In genomic region chr19:5835054-5835921, GRCm38 (mm10) we compare ENCODE assay signal across 18 mouse cellular contexts. TPM values are rescaled to one million over a fixed set of nuclear protein-coding genes. Genes with fewer than 3 reads are reported as not detected.
DNase-seq lines count a peak whose midpoint lies in the region; ATAC-seq and TF ChIP-seq lines count a peak whose summit lies in the region.
"Had no signal": no experiment of that assay in that cellular context is flagged by ENCODE, and none has a peak within 500 bp of the region (broad histone marks: within the 10 kb centered on the region; RNA-seq: fewer than 3 reads in every experiment).

No protein-coding gene starts in this region.

- intact Hi-C loops in heart, adult 2 months (cut with DNase I) = no loop called here

- whole genome bisulfite sequencing in heart, adult 2 months = 75% methylated on average over 10 of the region's 10 CpGs
- WGBS in liver, postnatal 0 days (ENCODE audit: insufficient replicate concordance) = 86% methylated on average over 10 of the region's 10 CpGs
- 87% methylated on average over 10 of the region's 10 CpGs for whole genome bisulfite sequencing in liver, embryonic 11.5 days
- 77% methylated on average over 10 of the region's 10 CpGs for WGBS in small intestine, adult 2 months
- WGBS in midbrain, embryonic 14.5 days = 90% methylated on average over 10 of the region's 10 CpGs

- peak; percentile 31 to 45 for DNase-seq in heart, adult 2 months
- DNase-seq in heart, postnatal 4 days = no peak
- DNase-seq in liver, postnatal 0 days = no peak
- no peak for DNase-seq in liver, embryonic 11.5 days (ENCODE audit: low spot score)
- DNase-seq in adipocyte (ENCODE audit: low spot score) = peak; percentile 62
- DNase-seq in midbrain, embryonic 14.5 days = no peak
- no peak for DNase-seq in left cerebral cortex, adult 11 months (ENCODE audit: low spot score)
- DNase-seq: cerebellum, adult 11 months; thymus, adult 18-20 months had no signal

- H3K36me3 ChIP-seq in heart, adult 2 months (ENCODE audit: control insufficient read depth, insufficient read depth, low read length) = peaks cover 60% of the 10 kb centered on the region
- H3K36me3 ChIP-seq in liver, postnatal 0 days (replicated peaks; ENCODE audit: insufficient read depth, low read length) = no peaks in the 10 kb centered on the region
- 0 out of 2 replicates have a peak, but pooled peaks cover 2% of the 10 kb centered on the region for H3K36me3 ChIP-seq in liver, embryonic 11.5 days (ENCODE audit: control insufficient read depth, insufficient read depth, low read length)
- no peaks in the 10 kb centered on the region for H3K36me3 ChIP-seq in small intestine, adult 2 months (ENCODE audit: control insufficient read depth, insufficient read depth, low read length)
- H3K36me3 ChIP-seq in midbrain, embryonic 14.5 days (ENCODE audit: control insufficient read depth, insufficient read depth, low read length) = no peaks in the 10 kb centered on the region
- H3K36me3 ChIP-seq: embryonic facial prominence, embryonic 13.5 days; forebrain, embryonic 12.5 days; neural tube, embryonic 15.5 days had no signal

- TF ChIP-seq POLR2A in heart, adult 2 months (IDR thresholded peaks at IDR 0.05; ENCODE audit: insufficient read depth, low read depth, low read length) = 0 out of 2 replicates have a peak, but pooled peaks have one; percentile 35
- no peak for TF ChIP-seq POLR2A in small intestine, adult 2 months (IDR thresholded peaks at IDR 0.05; ENCODE audit: low read depth, low read length)

- H3K27ac ChIP-seq in heart, adult 2 months = peak overlapping the region; percentile 100
- H3K27ac ChIP-seq in liver, postnatal 0 days (ENCODE audit: low read depth) = peak overlapping the region; percentile 12; the same call in 1 of the 2 replicates
- H3K27ac ChIP-seq in liver, embryonic 11.5 days (ENCODE audit: low read depth, low read length) = no peak overlapping the region
- H3K27ac ChIP-seq in small intestine, adult 2 months (ENCODE audit: insufficient read depth, low read depth, low read length) = 0 out of 2 replicates have a peak overlapping the region, but pooled peaks have one; percentile 0
- H3K27ac ChIP-seq in midbrain, embryonic 14.5 days (replicated peaks; ENCODE audit: low read depth, low read length) = no peak overlapping the region
- H3K27ac ChIP-seq: embryonic facial prominence, embryonic 13.5 days; forebrain, embryonic 12.5 days; left cerebral cortex, adult 2 months; liver, embryonic 14.5 days; neural tube, embryonic 15.5 days had no signal

- no peaks in the 10 kb centered on the region for H3K27me3 ChIP-seq in heart, adult 2 months (ENCODE audit: control insufficient read depth, insufficient read depth, low read length)
- H3K27me3 ChIP-seq in liver, postnatal 0 days (ENCODE audit: insufficient read depth, low read length) = no peaks in the 10 kb centered on the region
- H3K27me3 ChIP-seq in liver, embryonic 11.5 days (replicated peaks; ENCODE audit: control insufficient read depth, insufficient read depth, low read length) = no peaks in the 10 kb centered on the region
- H3K27me3 ChIP-seq in small intestine, adult 2 months (ENCODE audit: control insufficient read depth, insufficient read depth, low read length) = no peaks in the 10 kb centered on the region
- no peaks in the 10 kb centered on the region for H3K27me3 ChIP-seq in midbrain, embryonic 14.5 days (ENCODE audit: control insufficient read depth, insufficient read depth, low read length)
- H3K27me3 ChIP-seq: embryonic facial prominence, embryonic 13.5 days; forebrain, embryonic 12.5 days; neural tube, embryonic 15.5 days; Patski had no signal

- ATAC-seq in liver, postnatal 0 days = no peak
- ATAC-seq in liver, embryonic 11.5 days (replicated peaks; ENCODE audit: low FRiP score) = no peak
- ATAC-seq in midbrain, embryonic 14.5 days (ENCODE audit: low FRiP score, low TSS enrichment) = no peak
- ATAC-seq: CD4-positive, CD25-positive, alpha-beta regulatory T cell, adult 4 months; hindbrain, embryonic 16.5 days; Patski had no signal

- no peaks in the 10 kb centered on the region for H3K9me3 ChIP-seq in liver, postnatal 0 days (ENCODE audit: low read length)
- no peaks in the 10 kb centered on the region for H3K9me3 ChIP-seq in liver, embryonic 11.5 days (ENCODE audit: control insufficient read depth, low read length)
- H3K9me3 ChIP-seq in midbrain, embryonic 14.5 days (ENCODE audit: control insufficient read depth, low read length) = no peaks in the 10 kb centered on the region
- H3K9me3 ChIP-seq: embryonic facial prominence, embryonic 13.5 days; neural tube, embryonic 15.5 days had no signal

- no peak overlapping the region for H3K4me3 ChIP-seq in heart, adult 2 months
- no peak overlapping the region for H3K4me3 ChIP-seq in liver, postnatal 0 days (ENCODE audit: low read depth, low read length)
- no peak overlapping the region for H3K4me3 ChIP-seq in liver, embryonic 11.5 days (ENCODE audit: low read depth, low read length)
- no peak overlapping the region for H3K4me3 ChIP-seq in small intestine, adult 2 months (ENCODE audit: low read depth, low read length)
- H3K4me3 ChIP-seq in midbrain, embryonic 14.5 days (replicated peaks; ENCODE audit: low read depth, low read length) = no peak overlapping the region
- H3K4me3 ChIP-seq: embryonic facial prominence, embryonic 13.5 days; forebrain, embryonic 12.5 days; left cerebral cortex, adult 2 months; neural tube, embryonic 15.5 days had no signal

- H3K79me2 ChIP-seq in heart, adult 2 months (replicated peaks; ENCODE audit: control insufficient read depth, insufficient read depth, low read length) = peaks cover 2% of the 10 kb centered on the region; the same call in 1 of the 2 replicates

- H3K4me1 ChIP-seq in heart, adult 2 months (ENCODE audit: control insufficient read depth, insufficient read depth, low read length) = peaks cover 41% of the 10 kb centered on the region
- H3K4me1 ChIP-seq in liver, postnatal 0 days (ENCODE audit: insufficient read depth) = peaks cover 22% of the 10 kb centered on the region
- H3K4me1 ChIP-seq in liver, embryonic 11.5 days (replicated peaks; ENCODE audit: control insufficient read depth, insufficient read depth, low read length) = peaks cover 7% of the 10 kb centered on the region
- H3K4me1 ChIP-seq in small intestine, adult 2 months (ENCODE audit: control insufficient read depth, insufficient read depth, insufficient read length, low read length) = peaks cover 40% of the 10 kb centered on the region
- no peaks in the 10 kb centered on the region for H3K4me1 ChIP-seq in midbrain, embryonic 14.5 days (ENCODE audit: control insufficient read depth, insufficient read depth, low read length)
- H3K4me1 ChIP-seq: neural tube, embryonic 15.5 days had no signal

- no peak overlapping the region for H3K4me2 ChIP-seq in liver, postnatal 0 days (ENCODE audit: low read depth, low read length)
- H3K4me2 ChIP-seq in liver, embryonic 11.5 days = no peak overlapping the region
- H3K4me2 ChIP-seq in midbrain, embryonic 14.5 days (ENCODE audit: low read length) = no peak overlapping the region
- H3K4me2 ChIP-seq: embryonic facial prominence, embryonic 13.5 days; forebrain, embryonic 12.5 days; neural tube, embryonic 15.5 days had no signal

- TF ChIP-seq EP300 in heart, adult 2 months (IDR thresholded peaks at IDR 0.05; ENCODE audit: insufficient read depth, low read depth, low read length) = no peak
- no peak for TF ChIP-seq EP300 in liver, postnatal 0 days (IDR thresholded peaks at IDR 0.05; ENCODE audit: low read depth)

- TF ChIP-seq CTCF in heart, adult 2 months (IDR thresholded peaks at IDR 0.05) = no peak
- no peak for TF ChIP-seq CTCF in liver, postnatal 0 days (IDR thresholded peaks at IDR 0.05; ENCODE audit: low read depth)
- TF ChIP-seq CTCF in small intestine, adult 2 months (IDR thresholded peaks at IDR 0.05; ENCODE audit: extremely low read depth, insufficient read length, insufficient replicate concordance, low read depth, low read length) = no peak

- no peak overlapping the region for H3K9ac ChIP-seq in heart, adult 2 months (ENCODE audit: low read depth, low read length)
- H3K9ac ChIP-seq in liver, postnatal 0 days (replicated peaks) = no peak overlapping the region
- H3K9ac ChIP-seq in liver, embryonic 11.5 days (ENCODE audit: low read depth, low read length) = no peak overlapping the region
- H3K9ac ChIP-seq in midbrain, embryonic 14.5 days (replicated peaks; ENCODE audit: low read length) = no peak overlapping the region
- H3K9ac ChIP-seq: embryonic facial prominence, embryonic 13.5 days; forebrain, embryonic 12.5 days; liver, embryonic 14.5 days; neural tube, embryonic 15.5 days had no signal

RNA-seq across cellular contexts. Expression of gene Frmd8, which starts 39.8 kb away (rescaled TPM):
- 1 to 10 TPM; 7.7 to 8.4 TPM for total RNA-seq in heart, adult 2 months (2021)
- 7.0 and 9.3 TPM in 2 replicates for polyA plus RNA-seq in heart, adult 2 months (2012; rRNA removed)
- total RNA-seq in heart, postnatal 4 days (2021) = 10 to 100 TPM; 18.6 to 20.9 TPM
- polyA plus RNA-seq in liver, postnatal 0 days (2015; fragmentation: Nextera tagmentation; extraction: Ambion mirVana) = 8.5 and 9.0 TPM in 2 replicates
- polyA plus RNA-seq in liver, embryonic 11.5 days (2014; fragmentation: Nextera tagmentation; extraction: Ambion mirVana) = 26.8 and 27.9 TPM in 2 replicates
- polyA plus RNA-seq in small intestine, adult 2 months (2012; rRNA removed) = 32.1 and 62.1 TPM in 2 replicates
- polyA plus RNA-seq in midbrain, embryonic 14.5 days (2014; fragmentation: Nextera tagmentation; extraction: Ambion mirVana) = 8.3 and 12.2 TPM in 2 replicates

RNA-seq across cellular contexts. Expression of gene Slc25a45, which starts 42.3 kb away (rescaled TPM):
- 1 to 10 TPM; 2.8 TPM for total RNA-seq in heart, adult 2 months (2021)
- 7.9 and 8.2 TPM in 2 replicates for polyA plus RNA-seq in heart, adult 2 months (2012; rRNA removed)
- total RNA-seq in heart, postnatal 4 days (2021) = 1 to 10 TPM; 5.4 to 6.2 TPM
- 8.4 and 9.1 TPM in 2 replicates for polyA plus RNA-seq in liver, postnatal 0 days (2015; fragmentation: Nextera tagmentation; extraction: Ambion mirVana)
- 7.5 and 8.2 TPM in 2 replicates for polyA plus RNA-seq in liver, embryonic 11.5 days (2014; fragmentation: Nextera tagmentation; extraction: Ambion mirVana)
- 207 and 241 TPM in 2 replicates for polyA plus RNA-seq in small intestine, adult 2 months (2012; rRNA removed)
- 0.73 and 1.2 TPM in 2 replicates for polyA plus RNA-seq in midbrain, embryonic 14.5 days (2014; fragmentation: Nextera tagmentation; extraction: Ambion mirVana)

RNA-seq across cellular contexts. Expression of gene Tigd3, which starts 58.7 kb away (rescaled TPM):
- under 1 TPM; 0.14 to 0.47 TPM for total RNA-seq in heart, adult 2 months (2021)
- 0.25 and 0.67 TPM in 2 replicates for polyA plus RNA-seq in heart, adult 2 months (2012; rRNA removed)
- 1 to 10 TPM; 2.0 TPM for total RNA-seq in heart, postnatal 4 days (2021)
- polyA plus RNA-seq in liver, postnatal 0 days (2015; fragmentation: Nextera tagmentation; extraction: Ambion mirVana) = 1.5 and 1.7 TPM in 2 replicates
- polyA plus RNA-seq in liver, embryonic 11.5 days (2014; fragmentation: Nextera tagmentation; extraction: Ambion mirVana) = 3.9 and 4.2 TPM in 2 replicates
- 0.90 and 2.0 TPM in 2 replicates for polyA plus RNA-seq in small intestine, adult 2 months (2012; rRNA removed)
- polyA plus RNA-seq in midbrain, embryonic 14.5 days (2014; fragmentation: Nextera tagmentation; extraction: Ambion mirVana) = 9.9 and 10.8 TPM in 2 replicates

Comparison
In these comparisons a context has a peak if more than half of its experiments do, and no peak if none do; other contexts are left out.
1. DNase-seq: peak in heart, adult 2 months (2 of 2) and adipocyte (single experiment); none in heart, postnatal 4 days (single experiment), liver, postnatal 0 days (single experiment), liver, embryonic 11.5 days (single experiment), midbrain, embryonic 14.5 days (single experiment) and left cerebral cortex, adult 11 months (single experiment).
2. H3K27ac ChIP-seq: peak in heart, adult 2 months (single experiment), liver, postnatal 0 days (single experiment) and small intestine, adult 2 months (single experiment); none in liver, embryonic 11.5 days (single experiment) and midbrain, embryonic 14.5 days (single experiment).
3. RNA of gene Slc25a45, which starts 42.3 kb away (polyA plus RNA-seq): 207 to 241 TPM in small intestine, adult 2 months; 8.4 to 9.1 TPM in liver, postnatal 0 days, 7.5 to 8.2 TPM in liver, embryonic 11.5 days, 7.9 to 8.2 TPM in heart, adult 2 months and 0.73 to 1.2 TPM in midbrain, embryonic 14.5 days; every median in the first group is over 10 times any median in the second.